Mouse (Mus musculus): ENCODE measurements around the gene Spata31d1d.

GRCm38 (mm10) chr13:59703514-59703913 lies 28.0 kb downstream of the Spata31d1d start:
- TF ChIP-seq CTCF (IDR thresholded peaks at IDR 0.05) (no peak), EP300 (IDR thresholded peaks at IDR 0.05) (no peak)
